Mouse (Mus musculus) C2C12 (cell line): ENCODE results near the gene Elavl1.

Experiments used
- CEBPB ChIP-seq: IDR thresholded peaks from one replicate; pipeline ENCODE4 v1.6.1; 2011; ENCODE audit warnings: low read depth, mild to moderate bottlenecking, control low read depth, moderate library complexity
- CTCF ChIP-seq: IDR thresholded peaks from one replicate; pipeline ENCODE4 v1.5.1; 2011; ENCODE audit not compliant: control insufficient read depth, insufficient read depth, insufficient read length
- FOSL1 ChIP-seq: IDR thresholded peaks from one replicate; pipeline ENCODE4 v1.8.0; 2011; ENCODE audit warnings: mild to moderate bottlenecking, low read length; ENCODE audit not compliant: poor library complexity, insufficient read depth, severe bottlenecking
- MAX ChIP-seq: IDR thresholded peaks from one replicate; pipeline ENCODE4 v1.6.1; 2011; ENCODE audit warnings: mild to moderate bottlenecking, control low read depth
- USF1 ChIP-seq: IDR thresholded peaks from one replicate; pipeline ENCODE4 v1.6.1; 2011; ENCODE audit warnings: low read depth, mild to moderate bottlenecking, control low read depth, moderate library complexity

- TF ChIP-seq CTCF (no peak), USF1 (no peak), MAX (no peak), CEBPB (no peak), FOSL1 (no peak)
Observed at GRCm38 (mm10) chr8:4239193-4239890, 85.9 kb downstream of the Elavl1 start.
